Mouse (Mus musculus) heart, adult 2 months (tissue): ENCODE measurements at regions not wholly inside any gene's neighbourhood (a gene's known extent, or its start where the extent isn't known, plus 50 kb on each side); places are given as distances from the start of the nearest gene placed in this dataset.

Experiments used
- CTCF ChIP-seq: fragments of 200-600 bp; IDR thresholded peaks from 2 replicates; pipeline ENCODE4 v1.8.1; 2022; ENCODE audit warnings: antibody characterized with exemption, mild to moderate bottlenecking, moderate library complexity
- POLR2A ChIP-seq: fragments of 200-500 bp; IDR thresholded peaks from 2 replicates; pipeline ENCODE4 v1.6.1; 2011; ENCODE audit warnings: mild to moderate bottlenecking, low read depth, low read length, control low read depth; ENCODE audit not compliant: insufficient read depth

GRCm38 (mm10) chr4:124256515-124256914, 338.7 kb upstream of the 4930535I16Rik start:
- no peak for TF ChIP-seq CTCF
- TF ChIP-seq POLR2A = no peak
